Mouse (Mus musculus): ENCODE data around the gene Emc4.
A peak's percentile ranks its signal among the peaks of the same experiment; 100 is the strongest.

Emc4 gene

GRCm38 (mm10) chr2:112339736-112340135 lies 28.1 kb downstream of the Emc4 start:
- DNase-seq (ENCODE audit: low read depth) = peak; percentile 18

GRCm38 (mm10) chr2:112337211-112337610 lies 30.6 kb downstream of the Emc4 start:
- DNase-seq (ENCODE audit: low read depth) = no peak

- DNase-seq (ENCODE audit: low read depth) = no peak
These were observed 35.6 kb downstream of the Emc4 start for GRCm38 (mm10) chr2:112332051-112332898.

GRCm38 (mm10) chr2:112328069-112328777 lies 39.6 kb downstream of the Emc4 start:
- no peak for DNase-seq (ENCODE audit: low read depth)

DNA sequence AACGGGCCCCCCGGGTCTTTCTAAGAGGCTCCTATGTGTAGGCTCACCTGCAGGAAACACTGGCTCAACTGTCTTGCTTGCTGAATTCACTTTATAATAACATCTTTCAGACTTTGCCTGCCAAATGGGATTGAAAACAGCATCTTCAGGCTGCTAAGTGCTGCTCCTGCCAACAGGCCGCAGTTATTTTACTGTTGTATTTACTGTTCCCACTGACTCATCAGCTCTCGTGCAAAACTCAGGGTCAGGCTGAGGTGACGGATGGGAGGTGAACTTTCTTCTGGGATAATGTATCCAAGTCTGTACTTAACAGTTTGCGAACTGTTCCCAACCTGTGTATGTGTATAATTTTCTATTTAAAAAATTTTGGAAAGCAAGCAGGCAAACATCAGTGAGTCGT lies 48.9 kb downstream of the Emc4 start:
- DNase-seq (ENCODE audit: low read depth) = no peak

DNA sequence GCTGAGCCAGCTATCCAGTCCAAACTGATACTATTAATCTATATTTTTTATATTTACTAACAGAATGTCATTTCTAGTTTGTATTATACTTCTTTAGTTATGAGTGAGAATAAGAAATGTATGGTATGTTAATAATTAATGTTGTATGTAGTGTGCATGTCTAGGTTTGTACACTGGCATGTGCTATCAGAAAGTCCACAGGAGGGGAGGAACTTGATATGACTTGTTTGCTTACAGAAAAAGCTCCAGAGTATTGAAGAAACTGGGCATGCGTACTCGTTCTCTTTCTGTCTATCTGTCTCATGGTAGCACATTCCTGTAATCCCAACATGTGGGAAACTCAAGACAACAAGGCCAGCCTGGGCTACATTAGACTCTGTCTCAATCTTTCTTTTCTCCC lies 49.6 kb downstream of the Emc4 start:
- no peak for DNase-seq (ENCODE audit: low read depth)

- no peak for DNase-seq (ENCODE audit: low read depth)
These were observed 52.2 kb downstream of the Emc4 start for GRCm38 (mm10) chr2:112315638-112316037.
